Mouse (Mus musculus) MEL (cell line): ENCODE measurements around the gene Serpina3c. TPM values are rescaled to one million over a fixed set of nuclear protein-coding genes. Genes with fewer than 3 reads are reported as not detected.

Experiments
- DNase-seq: peaks from one replicate; pipeline ENCODE4 v3.0.0; 2011; ENCODE audit warnings: low read depth, low spot score
- H3K27ac ChIP-seq: 2 replicates; pipeline ENCODE4 v1.5.1; 2012; ENCODE audit warnings: low read depth, mild to moderate bottlenecking, control low read depth, low read length, moderate library complexity; ENCODE audit not compliant: control insufficient read depth
- H3K27me3 ChIP-seq, 2 experiments: fragments of 150-350 bp in 1 of 2; sonication (generic) in 1 of 2; 2 replicates each; pipeline ENCODE4 v1.6.1; 2012; ENCODE audit warnings: low read length in 2 of 2, mild to moderate bottlenecking in 2 of 2, improper control_type of control experiment in 1 of 2, moderate library complexity in 1 of 2; ENCODE audit not compliant: insufficient read depth in 2 of 2, control insufficient read depth in 1 of 2
- H3K36me3 ChIP-seq, 2 experiments: 2 replicates each; pipeline ENCODE4 v1.6.1; 2012 to 2014; ENCODE audit warnings: low read length in 2 of 2, improper control_type of control experiment in 1 of 2, inconsistent platforms in 1 of 2, mild to moderate bottlenecking in 1 of 2; ENCODE audit not compliant: insufficient read depth in 2 of 2, control insufficient read depth in 1 of 2
- H3K4me1 ChIP-seq, 2 experiments: fragments of 150-350 bp in 1 of 2; sonication (generic) in 1 of 2; 2 replicates each; pipeline ENCODE4 v1.6.1; 2012; ENCODE audit warnings: low read length in 2 of 2, improper control_type of control experiment in 1 of 2, mild to moderate bottlenecking in 1 of 2; ENCODE audit not compliant: insufficient read depth in 2 of 2, control insufficient read depth in 1 of 2
- H3K4me3 ChIP-seq, 2 experiments: fragments of 150-350 bp in 1 of 2; sonication (generic) in 1 of 2; 2 replicates each; pipeline ENCODE4 v1.5.1; 2012; ENCODE audit warnings: low read depth in 2 of 2, low read length in 2 of 2, mild to moderate bottlenecking in 2 of 2, moderate library complexity in 2 of 2, control low read depth in 1 of 2, improper control_type of control experiment in 1 of 2; ENCODE audit not compliant: control insufficient read depth in 1 of 2, insufficient read depth in 1 of 2
- H3K79me2 ChIP-seq: 2 replicates; pipeline ENCODE4 v1.6.1; 2012; ENCODE audit warnings: mild to moderate bottlenecking, low read length, moderate library complexity; ENCODE audit not compliant: control insufficient read depth, poor library complexity, insufficient read depth
- H3K9ac ChIP-seq: 2 replicates; pipeline ENCODE4 v1.6.1; 2012; ENCODE audit warnings: low read depth, mild to moderate bottlenecking, control low read depth, low read length, moderate library complexity; ENCODE audit not compliant: control insufficient read depth, poor library complexity, severe bottlenecking
- H3K9me3 ChIP-seq: fragments of 150-350 bp; sonication (generic); replicated peaks from 2 replicates; pipeline ENCODE4 v1.6.1; 2012; ENCODE audit warnings: mild to moderate bottlenecking, low read length, improper control_type of control experiment, moderate library complexity; ENCODE audit not compliant: insufficient read depth
- BHLHE40 ChIP-seq: IDR thresholded peaks from 2 replicates; pipeline ENCODE4 v1.6.1; 2012; ENCODE audit warnings: low read depth, mild to moderate bottlenecking, inconsistent platforms, low read length, improper control_type of control experiment, borderline replicate concordance
- CHD1 ChIP-seq: IDR thresholded peaks from 2 replicates; pipeline ENCODE4 v1.6.1; 2012; ENCODE audit warnings: low read depth, mild to moderate bottlenecking, inconsistent platforms, low read length, improper control_type of control experiment
- CHD2 ChIP-seq: IDR thresholded peaks from 2 replicates; pipeline ENCODE4 v1.6.1; 2011; ENCODE audit warnings: low read length, improper control_type of control experiment
- E2F4 ChIP-seq: IDR thresholded peaks from 2 replicates; pipeline ENCODE4 v1.6.1; 2011; ENCODE audit warnings: low read depth, low read length, improper control_type of control experiment, borderline replicate concordance
- ETS1 ChIP-seq: IDR thresholded peaks from 2 replicates; pipeline ENCODE4 v1.6.1; 2012; ENCODE audit warnings: low read depth, mild to moderate bottlenecking, inconsistent platforms, low read length, improper control_type of control experiment, moderate library complexity
- GABPA ChIP-seq: IDR thresholded peaks from 2 replicates; pipeline ENCODE4 v1.6.1; 2012; ENCODE audit warnings: low read depth, mild to moderate bottlenecking, inconsistent platforms, low read length, improper control_type of control experiment, moderate library complexity
- GATA1 ChIP-seq: IDR thresholded peaks from 2 replicates; pipeline ENCODE4 v1.6.1; 2011; ENCODE audit warnings: low read depth, low read length, improper control_type of control experiment
- HCFC1 ChIP-seq: IDR thresholded peaks from 2 replicates; pipeline ENCODE4 v1.6.1; 2012; ENCODE audit warnings: low read depth, mild to moderate bottlenecking, inconsistent platforms, low read length, improper control_type of control experiment, moderate library complexity
- JUND ChIP-seq: IDR thresholded peaks from 2 replicates; pipeline ENCODE4 v1.6.1; 2011; ENCODE audit warnings: low read depth, mild to moderate bottlenecking, improper control_type of control experiment, low read length
- MEF2A ChIP-seq: IDR thresholded peaks from 2 replicates; pipeline ENCODE4 v1.6.1; 2014; ENCODE audit warnings: low read depth, mild to moderate bottlenecking, inconsistent platforms, low read length, improper control_type of control experiment; ENCODE audit not compliant: poor library complexity, insufficient replicate concordance, severe bottlenecking; ENCODE audit errors: extremely low read depth
- MXI1 ChIP-seq: IDR thresholded peaks from 2 replicates; pipeline ENCODE4 v1.6.1; 2011; ENCODE audit warnings: mild to moderate bottlenecking, low read depth, low read length, improper control_type of control experiment
- POLR2A ChIP-seq, 2 experiments: IDR thresholded peaks; 2 replicates each; pipeline ENCODE4 v1.6.1; 2011 to 2012; ENCODE audit warnings: low read length in 2 of 2, mild to moderate bottlenecking in 2 of 2, control low read depth in 1 of 2, improper control_type of control experiment in 1 of 2, low read depth in 1 of 2, moderate library complexity in 1 of 2; ENCODE audit not compliant: control insufficient read depth in 1 of 2, insufficient read depth in 1 of 2, poor library complexity in 1 of 2
- POLR2AphosphoS5 ChIP-seq: IDR thresholded peaks from 2 replicates; pipeline ENCODE4 v1.6.1; 2012; ENCODE audit warnings: low read depth, borderline replicate concordance, mild to moderate bottlenecking, inconsistent platforms, low read length, moderate library complexity, mixed read lengths
- SIN3A ChIP-seq: IDR thresholded peaks from 2 replicates; pipeline ENCODE4 v1.6.1; 2012; ENCODE audit warnings: low read length, improper control_type of control experiment, inconsistent platforms
- TAL1 ChIP-seq: IDR thresholded peaks from 2 replicates; pipeline ENCODE4 v1.6.1; 2012; ENCODE audit warnings: mild to moderate bottlenecking, inconsistent platforms, low read length, moderate library complexity, mixed read lengths
- TBP ChIP-seq: IDR thresholded peaks from 2 replicates; pipeline ENCODE4 v1.8.0; 2011; ENCODE audit warnings: low read depth, low read length, improper control_type of control experiment
- TCF12 ChIP-seq: IDR thresholded peaks from 2 replicates; pipeline ENCODE4 v1.6.1; 2014; ENCODE audit warnings: low read depth, mild to moderate bottlenecking, inconsistent platforms, low read length, improper control_type of control experiment, moderate library complexity
- UBTF ChIP-seq: IDR thresholded peaks from 2 replicates; pipeline ENCODE4 v1.6.1; 2012; ENCODE audit warnings: low read depth, mild to moderate bottlenecking, inconsistent platforms, low read length, improper control_type of control experiment, moderate library complexity, borderline replicate concordance; ENCODE audit not compliant: insufficient read depth
- USF1 ChIP-seq: IDR thresholded peaks from 2 replicates; pipeline ENCODE4 v1.6.1; 2014; ENCODE audit warnings: low read depth, mild to moderate bottlenecking, inconsistent platforms, low read length, improper control_type of control experiment, moderate library complexity
- USF2 ChIP-seq, 2 experiments: IDR thresholded peaks; 2 replicates each; pipeline ENCODE4 v1.6.1; 2011 to 2012; ENCODE audit warnings: improper control_type of control experiment in 2 of 2, low read length in 2 of 2, borderline replicate concordance in 1 of 2, inconsistent platforms in 1 of 2, low read depth in 1 of 2, mild to moderate bottlenecking in 1 of 2; ENCODE audit not compliant: insufficient read depth in 1 of 2
- ZKSCAN1 ChIP-seq: IDR thresholded peaks from 2 replicates; pipeline ENCODE4 v1.6.1; 2012; ENCODE audit warnings: low read depth, mild to moderate bottlenecking, inconsistent platforms, low read length, improper control_type of control experiment, moderate library complexity
- ZNF384 ChIP-seq: IDR thresholded peaks from 2 replicates; pipeline ENCODE4 v1.6.1; 2012; ENCODE audit warnings: low read depth, mild to moderate bottlenecking, inconsistent platforms, low read length, improper control_type of control experiment
- polyA plus RNA-seq, 2 experiments: library from polyadenylated mRNA; stranded (reverse) in 1 of 2; unstranded in 1 of 2; fragments of >175 nt in 1 of 2; fragments of >200 nt in 1 of 2; gene quantifications; 2 replicates each; pipeline versions ENCODE4 v1.2.1 to v1.2.4; 2012; ENCODE audit warnings: low replicate concordance in 2 of 2, low read depth in 1 of 2; ENCODE audit not compliant: insufficient read length in 2 of 2, insufficient read depth in 1 of 2, missing spikeins in 1 of 2
- total RNA-seq: library from RNA; depleted of rRNA; stranded (reverse); fragments of 300-350 nt; gene quantifications from 2 replicates; pipeline ENCODE4 v1.2.3, GENCODE M21; 2012

Gene Serpina3c
- total and polyA plus RNA-seq, 3 experiments = not detected

- Histone ChIP-seq H3K9me3 (no peaks in the 10 kb centered on the region), H3K9ac (no peak overlapping the region), H3K27ac (no peak overlapping the region), H3K4me3 (no peak overlapping the region), H3K4me1 (no peaks in the 10 kb centered on the region), H3K79me2 (no peaks in the 10 kb centered on the region), H3K36me3 (no peaks in the 10 kb centered on the region), H3K27me3 (no peaks in the 10 kb centered on the region)
- DNase-seq = no peak
- TF ChIP-seq TAL1 = no peak
- no peak for TF ChIP-seq GATA1
- no peak for TF ChIP-seq USF1
- TF ChIP-seq UBTF = no peak
- TF ChIP-seq POLR2A (IDR thresholded peaks at IDR 0.05; ENCODE audit: control insufficient read depth in 1 of 2, insufficient read depth in 1 of 2, low read depth in 1 of 2, low read length in 2 of 2, poor library complexity in 1 of 2) = no peak
- no peak for TF ChIP-seq GABPA
These were observed 10.4 kb downstream of the Serpina3c start for GRCm38 (mm10) chr12:104143286-104143685.

- Histone ChIP-seq H3K36me3 (no peaks in the 10 kb centered on the region), H3K27ac (no peak overlapping the region), H3K4me3 (no peak overlapping the region), H3K79me2 (no peaks in the 10 kb centered on the region), H3K4me1 (no peaks in the 10 kb centered on the region), H3K9me3 (no peaks in the 10 kb centered on the region), H3K27me3 (no peaks in the 10 kb centered on the region), H3K9ac (no peak overlapping the region)
- DNase-seq = no peak
- TF ChIP-seq CHD2 = no peak
- TF ChIP-seq ETS1 = no peak
- no peak for TF ChIP-seq HCFC1
- TF ChIP-seq JUND = no peak
- no peak for TF ChIP-seq POLR2AphosphoS5
- no peak for TF ChIP-seq GABPA
- TF ChIP-seq TBP = no peak
- TF ChIP-seq SIN3A = no peak
- no peak for TF ChIP-seq USF2 (IDR thresholded peaks at IDR 0.05; ENCODE audit: borderline replicate concordance in 1 of 2, insufficient read depth in 1 of 2, low read depth in 1 of 2, low read length in 2 of 2)
- no peak for TF ChIP-seq ZNF384
- no peak for TF ChIP-seq USF1
- TF ChIP-seq E2F4 = no peak
- TF ChIP-seq BHLHE40 = no peak
- TF ChIP-seq GATA1 = no peak
- no peak for TF ChIP-seq CHD1
- no peak for TF ChIP-seq TCF12
- no peak for TF ChIP-seq MEF2A
- no peak for TF ChIP-seq ZKSCAN1
- TF ChIP-seq MXI1 = no peak
These were observed 11.2 kb downstream of the Serpina3c start for GRCm38 (mm10) chr12:104142427-104142826.
